Mouse (Mus musculus) E14TG2a.4 (cell line): ENCODE data around the gene Slfn9.
"Not testable (repeated sequence)": the region's sequence is repeated elsewhere in the genome, so short reads cannot be mapped to it uniquely, and the experiment has no call there.

Source experiments
- CTCF ChIP-seq: conservative IDR thresholded peaks from 2 replicates; pipeline ENCODE4 v1.5.1; 2014; ENCODE audit warnings: low read length
- NANOG ChIP-seq: IDR thresholded peaks from 2 replicates; pipeline ENCODE4 v1.6.1; 2014; ENCODE audit warnings: borderline replicate concordance, low read length, mixed read lengths
- POU5F1 ChIP-seq: IDR thresholded peaks from 2 replicates; pipeline ENCODE4 v1.6.1; 2014; ENCODE audit warnings: low read length, borderline replicate concordance

DNA sequence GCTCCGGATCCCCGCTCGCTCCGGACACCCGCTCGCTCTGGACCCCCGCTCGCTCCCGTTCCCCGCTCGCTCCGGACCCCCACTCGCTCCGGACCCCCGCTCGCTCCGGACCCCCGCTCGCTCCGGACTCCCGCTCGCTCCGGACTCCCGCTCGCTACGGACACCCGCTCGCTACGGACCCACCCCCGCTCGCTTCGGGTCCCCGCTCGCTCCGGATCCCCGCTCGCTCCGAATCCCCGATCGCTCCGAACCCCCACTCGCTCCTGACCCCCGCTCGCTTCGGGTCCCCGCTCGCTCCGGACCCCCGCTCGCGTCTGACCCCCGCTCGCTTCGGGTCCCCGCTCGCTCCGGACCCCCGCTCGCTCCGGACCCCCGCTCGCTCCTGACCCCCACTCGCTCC is 60.5 kb downstream of the Slfn9 start:
- TF ChIP-seq CTCF, POU5F1, NANOG: not testable (repeated sequence)
